Mouse (Mus musculus): ENCODE measurements around the gene Fnbp4.

GRCm38 (mm10) chr2:90781323-90781722, 36.2 kb downstream of the Fnbp4 start:
- TF ChIP-seq CTCF (conservative IDR thresholded peaks at IDR 0.05; ENCODE audit: insufficient read depth, insufficient read length, low read depth, low read length): no peak
- TF ChIP-seq POLR2A (IDR thresholded peaks at IDR 0.05; ENCODE audit: low read depth, low read length): no peak
